Mouse (Mus musculus) heart, embryonic 11.5 days (tissue): ENCODE data around the gene Vamp1. TPM values are rescaled to one million over a fixed set of nuclear protein-coding genes. Genes with fewer than 3 reads are reported as not detected.
"Not testable (repeated sequence)": the region's sequence is repeated elsewhere in the genome, so short reads cannot be mapped to it uniquely, and the experiment has no call there.

Experiments
- ATAC-seq: fragments of 200-750 bp; cut with Nextera tagmentation; replicated peaks from 2 replicates; pipeline ENCODE4 v1.8.0; 2017; ENCODE audit warnings: moderate library complexity; ENCODE audit not compliant: insufficient number of reproducible peaks, low FRiP score, low TSS enrichment
- H3K27ac ChIP-seq: fragments of 300-500 bp; sonication (generic); 2 replicates; pipeline ENCODE4 v1.5.1; 2014; ENCODE audit warnings: mild to moderate bottlenecking, low read depth, low read length
- H3K27me3 ChIP-seq: fragments of 300-500 bp; sonication (generic); 2 replicates; pipeline ENCODE4 v1.6.1; 2014; ENCODE audit warnings: mild to moderate bottlenecking, low read length, mixed read lengths; ENCODE audit not compliant: control insufficient read depth, insufficient read depth
- H3K36me3 ChIP-seq: fragments of 300-500 bp; sonication (generic); 2 replicates; pipeline ENCODE4 v1.6.1; 2014; ENCODE audit warnings: mild to moderate bottlenecking, low read length, moderate library complexity, mixed read lengths; ENCODE audit not compliant: control insufficient read depth, insufficient read depth
- H3K4me1 ChIP-seq: fragments of 300-500 bp; sonication (generic); 2 replicates; pipeline ENCODE4 v1.6.1; 2014; ENCODE audit warnings: low read length; ENCODE audit not compliant: control insufficient read depth, insufficient read depth
- H3K4me2 ChIP-seq: fragments of 300-500 bp; sonication (generic); 2 replicates; pipeline ENCODE4 v1.6.1; 2014; ENCODE audit warnings: mild to moderate bottlenecking, moderate library complexity
- H3K4me3 ChIP-seq: fragments of 300-500 bp; sonication (generic); 2 replicates; pipeline ENCODE4 v1.5.1; 2014; ENCODE audit warnings: low read depth, low read length
- H3K9ac ChIP-seq: fragments of 300-500 bp; sonication (generic); 2 replicates; pipeline ENCODE4 v1.6.1; 2014; ENCODE audit warnings: mild to moderate bottlenecking, low read depth, low read length, moderate library complexity
- H3K9me3 ChIP-seq: fragments of 300-500 bp; sonication (generic); replicated peaks from 2 replicates; pipeline ENCODE4 v1.6.1; 2016; ENCODE audit warnings: low read length; ENCODE audit not compliant: control insufficient read depth
- whole genome bisulfite sequencing: fragments of 180-500 bp; shearing (Covaris S2); extraction: QIAGEN DNeasy Blood & Tissue Kit; methylation state at CpG from one replicate; pipeline ENCODE4 v1.1.7; 2014; ENCODE audit not compliant: insufficient replicate concordance; 5-methylcytosine and 5-hydroxymethylcytosine counted together
- polyA plus RNA-seq: library from polyadenylated mRNA; unstranded; fragments of >200 nt; fragmentation: Nextera tagmentation; extraction: Ambion mirVana; gene quantifications from 2 replicates; pipeline ENCODE4 v1.2.1, GENCODE M21; 2014

Gene Vamp1
- polyA plus RNA-seq, 1 experiment from 2014 or later, result 1.6 TPM

- H3K4me2 ChIP-seq, result no peak overlapping the region
- H3K9me3 ChIP-seq, result no peaks in the 10 kb centered on the region
- no peaks in the 10 kb centered on the region for H3K36me3 ChIP-seq
- no peak overlapping the region for H3K4me3 ChIP-seq
- no peak overlapping the region for H3K9ac ChIP-seq
- no peaks in the 10 kb centered on the region for H3K27me3 ChIP-seq
- no peak overlapping the region for H3K27ac ChIP-seq
- 60% methylated on average over 15 of the region's 15 CpGs for WGBS
- H3K4me1 ChIP-seq, result no peaks in the 10 kb centered on the region
- ATAC-seq, result no peak
These were observed 59.7 kb downstream of the Vamp1 start for GRCm38 (mm10) chr6:125274841-125275563.

DNA sequence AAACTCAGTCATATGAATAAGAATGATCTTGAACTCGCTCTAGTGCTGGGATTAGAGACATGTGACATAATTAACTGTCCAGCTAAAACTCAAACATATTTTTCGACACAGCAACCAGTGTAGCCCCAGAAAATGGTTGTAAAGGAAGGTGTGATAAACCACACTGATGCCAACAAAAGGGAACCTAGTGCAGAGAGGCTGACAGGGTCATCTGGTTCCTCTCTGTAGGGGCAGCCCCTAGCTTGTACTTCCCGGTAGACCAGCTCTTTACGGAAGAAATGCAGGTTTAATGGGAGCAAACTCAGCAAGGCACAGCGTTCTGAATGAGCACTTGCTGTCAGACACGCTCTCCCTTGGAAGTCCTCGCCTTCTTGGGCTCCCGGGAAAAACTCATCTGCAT lies 64.4 kb downstream of the Vamp1 start:
- no peak for ATAC-seq
- no peak overlapping the region for H3K27ac ChIP-seq
- no peaks in the 10 kb centered on the region for H3K27me3 ChIP-seq
- no peak overlapping the region for H3K9ac ChIP-seq
- 59% methylated on average over 8 of the region's 8 CpGs for WGBS
- H3K4me1 ChIP-seq, result no peaks in the 10 kb centered on the region
- no peak overlapping the region for H3K4me3 ChIP-seq
- H3K9me3 ChIP-seq, result no peaks in the 10 kb centered on the region
- H3K36me3 ChIP-seq, result no peaks in the 10 kb centered on the region
- no peak overlapping the region for H3K4me2 ChIP-seq

GRCm38 (mm10) chr6:125282721-125283120 lies 67.4 kb downstream of the Vamp1 start:
- H3K9me3 ChIP-seq, H3K36me3 ChIP-seq, ATAC-seq, H3K4me1 ChIP-seq, H3K27ac ChIP-seq, H3K4me2 ChIP-seq, H3K9ac ChIP-seq, H3K27me3 ChIP-seq, H3K4me3 ChIP-seq: not testable (repeated sequence)
- WGBS, result 84% methylated on average over 13 of the region's 13 CpGs

- Histone ChIP-seq H3K4me3 (no peak overlapping the region), H3K9ac (no peak overlapping the region), H3K27ac (no peak overlapping the region), H3K4me2 (no peak overlapping the region), H3K4me1 (no peaks in the 10 kb centered on the region), H3K9me3 (no peaks in the 10 kb centered on the region), H3K36me3 (no peaks in the 10 kb centered on the region), H3K27me3 (no peaks in the 10 kb centered on the region)
- 52% methylated on average over 8 of the region's 8 CpGs for WGBS
- no peak for ATAC-seq
These were observed 68.9 kb downstream of the Vamp1 start for GRCm38 (mm10) chr6:125284250-125284649.

- Histone ChIP-seq H3K9ac (no peak overlapping the region), H3K4me3 (no peak overlapping the region), H3K36me3 (no peaks in the 10 kb centered on the region), H3K9me3 (no peaks in the 10 kb centered on the region), H3K27me3 (no peaks in the 10 kb centered on the region), H3K4me2 (no peak overlapping the region), H3K4me1 (no peaks in the 10 kb centered on the region), H3K27ac (no peak overlapping the region)
- 90% methylated on average over 7 of the region's 7 CpGs for WGBS
- ATAC-seq, result no peak
These were observed 69.4 kb downstream of the Vamp1 start for GRCm38 (mm10) chr6:125284751-125285150.

GRCm38 (mm10) chr6:125285890-125286289 lies 70.5 kb downstream of the Vamp1 start, which contains the start of gene Tuba3a:
Gene Tuba3a (minus strand): TSS chr6:125286042.
- Histone ChIP-seq H3K4me3 (no peak within 1 kb of the TSS), H3K27ac (no peak within 1 kb of the TSS), H3K27me3 (no peaks in the 10 kb centered on the region), H3K4me2 (no peak within 1 kb of the TSS), H3K9ac (no peak within 1 kb of the TSS), H3K36me3 (no peaks in the 10 kb centered on the region), H3K9me3 (no peaks in the 10 kb centered on the region), H3K4me1 (no peaks in the 10 kb centered on the region)
- no peak for ATAC-seq
- WGBS, result 91% methylated on average over 22 of the region's 22 CpGs

DNA sequence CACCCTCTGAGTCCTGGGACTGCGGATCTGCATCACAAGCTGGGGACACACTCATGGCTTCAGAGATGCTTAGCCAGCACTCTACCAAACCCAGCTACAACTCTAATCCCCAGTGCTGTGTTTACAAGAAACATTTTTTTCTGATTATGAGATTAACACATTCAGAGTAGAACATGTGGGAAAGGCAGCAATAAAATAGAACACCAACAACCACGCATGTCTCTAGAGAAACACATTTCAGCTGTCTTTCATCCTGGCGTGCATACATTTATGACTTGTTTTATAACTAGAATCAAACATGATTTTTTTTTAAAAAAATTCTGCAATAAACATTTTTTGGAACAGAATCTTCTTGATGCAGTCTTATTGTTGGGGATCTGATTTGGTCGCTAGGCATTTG lies 71.6 kb downstream of the Vamp1 start:
- Histone ChIP-seq H3K4me2 (no peak overlapping the region), H3K9ac (no peak overlapping the region), H3K4me1 (no peaks in the 10 kb centered on the region), H3K27me3 (no peaks in the 10 kb centered on the region), H3K36me3 (no peaks in the 10 kb centered on the region), H3K27ac (no peak overlapping the region), H3K4me3 (no peak overlapping the region), H3K9me3 (no peaks in the 10 kb centered on the region)
- 80% methylated on average over 4 of the region's 4 CpGs for WGBS
- no peak for ATAC-seq

DNA sequence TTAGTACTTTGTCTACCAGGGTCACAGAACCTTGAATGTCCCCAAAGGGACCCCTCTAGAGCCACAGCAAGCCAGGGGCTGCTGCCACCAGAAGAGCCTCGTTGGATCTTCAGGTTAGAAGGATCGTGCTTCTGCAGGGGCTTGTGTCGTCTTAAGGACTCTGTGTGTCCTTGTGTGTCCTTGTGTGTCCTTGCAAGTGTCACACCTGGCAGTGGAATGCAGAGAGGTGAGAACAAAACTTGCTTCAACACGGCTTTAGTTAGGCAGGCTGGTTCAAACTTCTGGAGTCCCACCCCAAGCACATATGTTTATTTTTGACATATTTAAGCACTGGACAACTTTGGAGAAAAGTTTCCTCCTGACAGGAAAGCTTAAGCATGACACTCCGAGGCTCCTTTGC lies 73.4 kb downstream of the Vamp1 start:
- no peaks in the 10 kb centered on the region for H3K4me1 ChIP-seq
- no peak for ATAC-seq
- no peak overlapping the region for H3K27ac ChIP-seq
- no peaks in the 10 kb centered on the region for H3K9me3 ChIP-seq
- H3K4me2 ChIP-seq, result no peak overlapping the region
- H3K36me3 ChIP-seq, result no peaks in the 10 kb centered on the region
- H3K9ac ChIP-seq, result no peak overlapping the region
- WGBS, result 59% methylated on average over 5 of the region's 5 CpGs
- H3K4me3 ChIP-seq, result no peak overlapping the region
- no peaks in the 10 kb centered on the region for H3K27me3 ChIP-seq

DNA sequence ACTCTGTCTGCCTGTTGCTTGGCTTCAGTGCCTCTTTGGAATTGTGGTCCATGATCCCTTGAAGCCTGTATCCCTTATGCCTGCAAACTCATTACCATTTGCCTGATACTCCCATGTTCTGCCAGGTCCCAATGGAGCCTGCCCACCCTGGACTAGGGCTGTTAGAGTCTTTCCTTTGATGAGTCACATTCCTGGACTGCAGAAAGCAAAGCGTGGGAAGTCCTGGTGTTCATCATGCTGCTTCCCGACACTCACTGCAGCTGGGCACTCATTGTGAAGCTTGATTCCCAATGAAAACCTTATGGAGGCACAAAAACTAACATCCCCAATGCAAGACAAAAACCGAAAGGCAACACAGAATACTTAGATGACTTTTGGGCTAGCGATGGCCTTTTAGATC lies 76.0 kb downstream of the Vamp1 start:
- 62% methylated on average over 4 of the region's 4 CpGs for WGBS
- no peaks in the 10 kb centered on the region for H3K36me3 ChIP-seq

More for the DNA sequence above, 76.0 kb downstream of the Vamp1 start:
- no peak overlapping the region for H3K4me2 ChIP-seq
- H3K27ac ChIP-seq, result no peak overlapping the region
- no peak for ATAC-seq
- H3K27me3 ChIP-seq, result no peaks in the 10 kb centered on the region
- no peaks in the 10 kb centered on the region for H3K9me3 ChIP-seq
- H3K4me3 ChIP-seq, result no peak overlapping the region
- no peaks in the 10 kb centered on the region for H3K4me1 ChIP-seq
- H3K9ac ChIP-seq, result no peak overlapping the region
